Mouse (Mus musculus) liver, postnatal 0 days (tissue): ENCODE results near the gene Npdc1. TPM values are rescaled to one million over a fixed set of nuclear protein-coding genes. Genes with fewer than 3 reads are reported as not detected.
A peak's percentile ranks its signal among the peaks of the same experiment; 100 is the strongest.

Experiments
- ATAC-seq: fragments of 200-750 bp; cut with Nextera tagmentation; 2 replicates; pipeline ENCODE4 v1.8.0; 2017; ENCODE audit warnings: mild to moderate bottlenecking, moderate library complexity
- DNase-seq: peaks from one replicate; pipeline ENCODE4 v3.0.0-alpha.2; 2016
- H3K27ac ChIP-seq: fragments of 300-500 bp; sonication (generic); 2 replicates; pipeline ENCODE4 v1.5.1; 2014; ENCODE audit warnings: antibody characterized with exemption, moderate library complexity, mild to moderate bottlenecking, low read depth
- H3K27me3 ChIP-seq: fragments of 300-500 bp; sonication (generic); 2 replicates; pipeline ENCODE4 v1.6.1; 2014; ENCODE audit warnings: low read length, control low read depth, mixed read lengths; ENCODE audit not compliant: insufficient read depth
- H3K36me3 ChIP-seq: fragments of 300-500 bp; sonication (generic); replicated peaks from 2 replicates; pipeline ENCODE4 v1.6.1; 2014; ENCODE audit warnings: mild to moderate bottlenecking, control low read depth, low read length, moderate library complexity, mixed read lengths; ENCODE audit not compliant: insufficient read depth
- H3K4me1 ChIP-seq: fragments of 300-500 bp; sonication (generic); 2 replicates; pipeline ENCODE4 v1.6.1; 2014; ENCODE audit warnings: antibody characterized with exemption, mild to moderate bottlenecking, control low read depth; ENCODE audit not compliant: insufficient read depth
- H3K4me2 ChIP-seq: fragments of 300-500 bp; sonication (generic); 2 replicates; pipeline ENCODE4 v1.6.1; 2014; ENCODE audit warnings: low read depth, mild to moderate bottlenecking, low read length, moderate library complexity, mixed read lengths
- H3K4me3 ChIP-seq: fragments of 300-500 bp; sonication (generic); 2 replicates; pipeline ENCODE4 v1.5.1; 2014; ENCODE audit warnings: low read depth, low read length
- H3K9ac ChIP-seq: fragments of 300-500 bp; sonication (generic); replicated peaks from 2 replicates; pipeline ENCODE4 v1.6.1; 2014; ENCODE audit warnings: mild to moderate bottlenecking, moderate library complexity
- H3K9me3 ChIP-seq: fragments of 300-500 bp; sonication (generic); 2 replicates; pipeline ENCODE4 v1.6.1; 2016; ENCODE audit warnings: mild to moderate bottlenecking, control low read depth, low read length, mixed read lengths
- CTCF ChIP-seq: sonication (generic); IDR thresholded peaks from 2 replicates; pipeline ENCODE4 v1.5.1; 2016; ENCODE audit warnings: antibody characterized with exemption, low read depth
- EP300 ChIP-seq: IDR thresholded peaks from 2 replicates; pipeline ENCODE4 v1.6.1; 2016; ENCODE audit warnings: antibody characterized with exemption, low read depth, mild to moderate bottlenecking
- WGBS: fragments of 180-500 bp; shearing (Covaris S2); extraction: QIAGEN DNeasy Blood & Tissue Kit; methylation state at CpG from one replicate; pipeline ENCODE4 v1.1.7; 2014; ENCODE audit not compliant: insufficient replicate concordance; 5-methylcytosine and 5-hydroxymethylcytosine counted together
- polyA plus RNA-seq: library from polyadenylated mRNA; unstranded; fragments of >200 nt; fragmentation: Nextera tagmentation; extraction: Ambion mirVana; gene quantifications from 2 replicates; pipeline ENCODE4 v1.2.1, GENCODE M21; 2015

Npdc1 gene
- polyA plus RNA-seq, 1 experiment from 2014 or later, result 5.2 TPM

DNA sequence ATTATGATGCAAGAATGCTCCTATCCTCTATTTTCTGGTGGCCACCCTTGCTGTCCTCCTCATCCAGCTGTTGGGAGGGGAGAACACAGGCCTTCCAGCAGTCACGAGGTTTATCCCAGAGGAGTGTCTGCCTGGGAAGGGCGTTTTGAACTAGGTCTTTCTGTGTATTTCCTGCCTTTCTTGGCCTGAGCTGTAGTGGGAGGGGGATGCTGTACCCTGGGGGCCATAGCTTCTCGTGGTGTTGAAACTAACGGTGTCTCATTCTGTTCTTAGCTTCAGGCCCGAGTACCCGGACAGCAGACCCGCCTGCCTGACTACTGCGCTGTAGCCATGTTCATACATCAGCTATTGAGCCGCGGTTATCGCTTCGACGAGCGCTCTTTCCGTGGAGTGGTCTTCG, 1.1 kb downstream of the Npdc1 start:
- Histone ChIP-seq H3K9me3 (no peaks in the 10 kb centered on the region), H3K9ac (no peak overlapping the region), H3K36me3 (no peaks in the 10 kb centered on the region), H3K27me3 (peaks cover 80% of the 10 kb centered on the region), H3K4me2 (no peak overlapping the region), H3K4me3 (no peak overlapping the region), H3K4me1 (peaks cover 20% of the 10 kb centered on the region), H3K27ac (no peak overlapping the region)
- ATAC-seq (no peak), DNase-seq (no peak)
- TF ChIP-seq EP300 (no peak), CTCF (no peak)
- 19% methylated on average over 16 of the region's 16 CpGs for WGBS

DNA sequence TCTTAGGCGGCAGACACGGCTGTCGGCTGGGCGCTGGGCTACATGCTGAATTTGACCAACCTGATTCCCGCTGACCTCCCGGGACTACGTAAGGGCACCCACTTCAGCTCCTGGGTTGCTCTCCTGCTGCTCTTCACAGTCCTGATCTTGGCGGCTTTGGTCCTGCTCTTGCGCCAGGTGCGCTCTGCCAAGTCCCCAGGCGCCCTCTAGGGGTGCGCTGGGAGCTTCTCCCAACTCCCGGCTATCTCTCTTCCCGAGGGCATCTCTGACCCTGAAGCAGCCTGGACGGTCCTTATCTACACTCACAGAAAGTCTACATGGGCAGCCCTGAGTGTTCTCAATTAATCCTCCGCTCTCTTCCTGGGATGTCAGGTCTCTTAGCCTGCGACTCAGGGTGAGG, 1.6 kb downstream of the Npdc1 start:
- 2% methylated on average over 17 of the region's 17 CpGs for whole genome bisulfite sequencing
- H3K4me3 ChIP-seq, result no peak overlapping the region
- ATAC-seq, result peak; percentile 43
- peaks cover 75% of the 10 kb centered on the region for H3K27me3 ChIP-seq
- no peak for TF ChIP-seq EP300
- TF ChIP-seq CTCF, result peak; percentile 75
- no peak overlapping the region for H3K9ac ChIP-seq
- H3K9me3 ChIP-seq, result no peaks in the 10 kb centered on the region
- no peaks in the 10 kb centered on the region for H3K36me3 ChIP-seq
- DNase-seq, result peak; percentile 67
- H3K4me2 ChIP-seq, result no peak overlapping the region
- no peak overlapping the region for H3K27ac ChIP-seq
- peaks cover 17% of the 10 kb centered on the region for H3K4me1 ChIP-seq

- Histone ChIP-seq H3K9ac (no peak overlapping the region), H3K27me3 (peaks cover 61% of the 10 kb centered on the region)
Observed at GRCm38 (mm10) chr2:25402377-25402971, 3.3 kb downstream of the Npdc1 start.

DNA sequence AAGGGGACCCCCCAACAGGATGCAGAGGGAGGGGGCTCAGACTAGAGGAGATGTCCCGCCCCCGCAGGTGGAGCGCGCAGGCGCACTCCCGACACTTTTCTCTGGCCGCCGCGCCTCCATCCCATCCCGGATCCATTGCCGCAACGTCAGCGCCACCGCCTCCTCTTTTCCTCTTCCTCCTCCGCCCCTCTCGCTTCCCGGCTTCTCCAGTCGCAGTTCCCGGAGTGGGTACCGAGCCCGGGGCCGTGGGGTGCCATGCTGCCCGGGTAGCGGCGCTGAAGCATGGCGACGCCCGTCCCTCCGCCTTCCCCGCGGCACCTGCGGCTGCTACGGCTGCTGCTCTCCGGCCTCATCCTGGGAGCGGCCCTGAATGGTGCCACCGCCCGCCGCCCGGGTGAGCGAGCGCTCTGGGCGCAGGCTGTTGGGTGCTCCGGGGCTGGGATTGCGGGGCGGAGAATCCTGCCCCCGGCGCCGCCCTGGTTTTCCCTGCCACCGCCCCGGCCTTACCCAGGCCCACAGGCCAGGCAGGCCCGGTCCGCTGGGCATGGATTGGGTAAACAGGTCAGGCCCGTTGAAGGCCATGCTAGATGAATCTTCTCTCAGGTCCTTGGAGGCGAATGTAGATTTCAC, 3.9 kb downstream of the Npdc1 start:
- H3K9ac ChIP-seq, result 0 out of 2 replicates have a peak overlapping the region, but pooled peaks have one; percentile 38
- ATAC-seq (peak; percentile 41), DNase-seq (no peak)
- 4% methylated on average over 50 of the region's 54 CpGs for WGBS
- peak overlapping the region; percentile 47 for H3K4me3 ChIP-seq
- H3K27me3 ChIP-seq, result peaks cover 57% of the 10 kb centered on the region
- no peaks in the 10 kb centered on the region for H3K36me3 ChIP-seq
- peaks cover 7% of the 10 kb centered on the region; the same call in 1 of the 2 replicates for H3K4me1 ChIP-seq
- H3K4me2 ChIP-seq, result peak overlapping the region; percentile 74
- no peaks in the 10 kb centered on the region for H3K9me3 ChIP-seq
- TF ChIP-seq CTCF (no peak), EP300 (no peak)
- H3K27ac ChIP-seq, result peak overlapping the region; percentile 16; the same call in 1 of the 2 replicates

More at GRCm38 (mm10) chr2:25402377-25402971, 3.3 kb downstream of the Npdc1 start:
- Histone ChIP-seq H3K36me3 (no peaks in the 10 kb centered on the region), H3K4me1 (peaks cover 7% of the 10 kb centered on the region; the same call in 1 of the 2 replicates), H3K4me3 (peak overlapping the region; percentile 47), H3K9me3 (no peaks in the 10 kb centered on the region), H3K4me2 (peak overlapping the region; percentile 74), H3K27ac (no peak overlapping the region)
- peak; percentile 53 for ATAC-seq
- TF ChIP-seq CTCF (peak; percentile 87), EP300 (no peak)
- peak; percentile 88 for DNase-seq
- 2% methylated on average over 13 of the region's 13 CpGs for WGBS

DNA sequence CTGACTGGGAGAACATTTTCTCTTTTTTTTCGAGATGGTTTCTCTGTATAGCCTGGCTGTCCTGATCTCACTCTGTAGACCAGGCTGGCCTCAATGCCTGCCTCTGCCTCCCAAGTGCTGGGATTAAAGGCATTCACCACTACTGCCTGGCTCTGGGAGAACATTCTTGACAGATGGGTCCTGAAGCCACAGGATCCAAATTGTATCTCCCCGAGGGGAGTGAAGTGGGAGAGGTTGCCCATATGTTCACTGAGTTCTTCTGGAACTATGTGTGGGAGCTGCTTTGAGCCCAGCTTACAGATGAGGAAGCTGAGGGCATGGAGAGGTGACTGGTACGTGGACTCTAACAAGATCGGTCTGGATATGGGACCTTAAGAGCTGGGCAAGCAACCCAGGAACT, 4.8 kb downstream of the Npdc1 start:
- no peak for ATAC-seq
- Histone ChIP-seq H3K9ac (no peak overlapping the region), H3K4me1 (peaks cover 7% of the 10 kb centered on the region; the same call in 1 of the 2 replicates), H3K4me2 (no peak overlapping the region), H3K36me3 (no peaks in the 10 kb centered on the region), H3K27ac (no peak overlapping the region), H3K4me3 (no peak overlapping the region), H3K9me3 (no peaks in the 10 kb centered on the region), H3K27me3 (peaks cover 49% of the 10 kb centered on the region)
- DNase-seq, result no peak
- TF ChIP-seq CTCF, result no peak
- TF ChIP-seq EP300, result no peak
- 67% methylated on average over 4 of the region's 4 CpGs for WGBS

- no peak for DNase-seq
Observed at GRCm38 (mm10) chr2:25408908-25409307, 9.8 kb downstream of the Npdc1 start.

More at GRCm38 (mm10) chr2:25408908-25409307, 9.8 kb downstream of the Npdc1 start:
- H3K4me1 ChIP-seq, result no peaks in the 10 kb centered on the region
- no peak overlapping the region for H3K4me3 ChIP-seq
- H3K4me2 ChIP-seq, result no peak overlapping the region
- peaks cover 8% of the 10 kb centered on the region for H3K27me3 ChIP-seq
- TF ChIP-seq EP300 (no peak), CTCF (no peak)
- WGBS, result 75% methylated on average over 10 of the region's 10 CpGs
- no peaks in the 10 kb centered on the region for H3K36me3 ChIP-seq
- no peak for ATAC-seq
- no peak overlapping the region for H3K9ac ChIP-seq
- H3K27ac ChIP-seq, result no peak overlapping the region
- no peaks in the 10 kb centered on the region for H3K9me3 ChIP-seq
